Mouse (Mus musculus): ENCODE results near the gene Acbd3.

DNA sequence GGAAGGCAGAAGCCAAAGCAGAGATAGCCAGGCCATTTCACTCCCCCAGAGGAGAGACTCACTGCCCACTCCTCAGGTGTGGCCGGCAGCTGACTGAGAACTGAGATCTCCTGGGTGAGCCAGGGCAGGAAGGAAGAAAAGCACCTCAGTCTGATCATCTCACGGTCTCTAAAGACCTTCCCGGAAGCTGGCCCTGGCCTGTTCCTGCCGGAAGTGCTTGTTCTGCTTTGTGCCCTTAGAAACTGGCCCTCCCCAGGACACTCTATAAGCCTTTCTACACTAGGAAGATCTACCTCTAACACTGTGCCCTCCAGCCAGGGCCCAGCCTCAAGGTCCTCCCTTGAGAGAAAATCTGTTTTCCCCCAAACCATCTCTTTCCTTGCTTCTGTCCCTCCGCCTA is 45.5 kb downstream of the Acbd3 start:
- TF ChIP-seq POLR2A (IDR thresholded peaks at IDR 0.05; ENCODE audit: borderline replicate concordance, control insufficient read depth, low read depth, low read length): no peak
- TF ChIP-seq CTCF (IDR thresholded peaks at IDR 0.05; ENCODE audit: control insufficient read depth, insufficient read depth, low read length): no peak
